In the genomic region with DNA sequence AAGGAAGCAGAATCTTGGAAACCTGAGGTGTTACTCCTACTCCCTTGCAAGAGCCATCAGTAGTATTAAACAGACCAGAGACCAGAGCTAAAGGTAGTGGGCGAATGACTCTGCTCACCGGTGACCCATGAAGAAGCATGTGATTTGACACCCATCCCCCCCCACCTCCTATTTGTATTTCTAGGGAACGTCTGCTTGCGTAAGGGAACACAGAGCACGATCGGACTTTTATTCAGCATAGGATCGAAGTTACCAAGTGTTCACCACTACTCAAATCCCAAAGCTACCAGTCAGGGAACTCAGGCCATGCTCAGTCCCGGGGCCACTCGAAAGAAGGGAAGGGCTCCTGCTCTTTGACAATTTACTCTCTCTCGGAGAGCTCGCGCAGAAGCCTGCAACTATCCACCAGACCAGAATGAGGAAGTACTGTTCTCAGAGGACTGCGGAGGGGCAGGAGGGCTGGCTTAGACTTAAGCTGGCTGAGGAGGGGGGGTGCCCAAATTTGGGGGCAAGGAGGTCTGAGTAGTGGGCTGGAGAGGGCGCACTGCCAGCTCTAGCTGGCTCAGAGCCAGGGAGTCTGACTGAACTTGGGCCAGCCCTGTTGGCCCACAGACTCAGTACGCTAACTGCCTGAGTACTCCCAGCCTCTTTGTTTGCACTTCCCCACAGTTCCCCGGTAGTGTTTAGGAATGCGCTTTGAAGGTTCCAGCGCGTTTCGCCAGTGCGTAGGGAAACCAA, we compare ENCODE assay signal across 8 mouse cellular contexts. TPM values are rescaled to one million over a fixed set of nuclear protein-coding genes. Genes with fewer than 3 reads are reported as not detected.
DNase-seq lines count a peak whose midpoint lies in the region; ATAC-seq and TF ChIP-seq lines count a peak whose summit lies in the region.

No protein-coding gene starts in this region.

- peak overlapping the region; percentile 32 for H3K4me2 ChIP-seq in midbrain, embryonic 13.5 days (replicated peaks)

- peaks cover 35% of the 10 kb centered on the region; the same call in 1 of the 2 replicates for H3K27me3 ChIP-seq in midbrain, embryonic 13.5 days

- DNase-seq in left cerebral cortex, postnatal 4 days: peak; percentile 56
- no peak for DNase-seq in left cerebral cortex, adult 9 months (ENCODE audit: low spot score in 2 of 2)
- peak; percentile 44 to 57 for DNase-seq in heart, postnatal 10 days
- peak; percentile 47 for DNase-seq in liver
- no peak for DNase-seq in layer of hippocampus, adult 2 months (ENCODE audit: low spot score in 2 of 2)
- DNase-seq in cerebellum, adult 11-12 months: no peak

- no peaks in the 10 kb centered on the region for H3K36me3 ChIP-seq in midbrain, embryonic 13.5 days

- no peaks in the 10 kb centered on the region for H3K4me1 ChIP-seq in cortical plate, adult 2 months (ENCODE audit: control insufficient read depth, insufficient read depth, low read length)
- peaks cover 48% of the 10 kb centered on the region for H3K4me1 ChIP-seq in midbrain, embryonic 13.5 days (replicated peaks)

- intact Hi-C loops in left cerebral cortex, postnatal 4 days (cut with DNase I): loop anchor here (10.0 kb wide), 1 partner anchor 458 kb away; no protein-coding TSS in a partner anchor
- intact Hi-C loops in heart, postnatal 10 days (cut with DNase I): no loop called here

- 0 out of 2 replicates have a peak overlapping the region, but pooled peaks have one; percentile 50 for H3K27ac ChIP-seq in cortical plate, adult 2 months (ENCODE audit: insufficient read depth, low read length)
- peak overlapping the region; percentile 35 for H3K27ac ChIP-seq in midbrain, embryonic 13.5 days
- no peak overlapping the region for H3K27ac ChIP-seq in layer of hippocampus, adult 2 months

- no peak for TF ChIP-seq CTCF in cortical plate, adult 2 months (IDR thresholded peaks at IDR 0.05; ENCODE audit: extremely low read depth, insufficient read depth, low read length)
- no peak for TF ChIP-seq CTCF in layer of hippocampus, adult 2 months (conservative IDR thresholded peaks at IDR 0.05)

- ATAC-seq in midbrain, embryonic 13.5 days: peak; percentile 84

- H3K4me3 ChIP-seq in cortical plate, adult 2 months (ENCODE audit: insufficient read depth, low read length): no peak overlapping the region
- peak overlapping the region; percentile 4 for H3K4me3 ChIP-seq in midbrain, embryonic 13.5 days (replicated peaks)
- no peak overlapping the region for H3K4me3 ChIP-seq in layer of hippocampus, adult 2 months

- no peak for TF ChIP-seq POLR2A in cortical plate, adult 2 months (IDR thresholded peaks at IDR 0.05; ENCODE audit: extremely low read depth, insufficient read depth, low read length)

- H3K9ac ChIP-seq in midbrain, embryonic 13.5 days (replicated peaks): 0 out of 2 replicates have a peak overlapping the region, but pooled peaks have one; percentile 10

- WGBS in midbrain, embryonic 13.5 days: 10% methylated on average over 21 of the region's 21 CpGs

- H3K9me3 ChIP-seq in midbrain, embryonic 13.5 days: no peaks in the 10 kb centered on the region

RNA-seq across cellular contexts. Expression of a gene that starts 37.4 kb away (rescaled TPM):
- total RNA-seq in left cerebral cortex, postnatal 4 days (2021): 10 to 100 TPM; 30.6 to 31.6 TPM
- 17.7 and 18.5 TPM in 2 replicates for polyA plus RNA-seq in cortical plate, adult 2 months (2012; rRNA removed)
- 10 to 100 TPM; 26.4 to 38.5 TPM for total RNA-seq in heart, postnatal 10 days (2021)
- polyA plus RNA-seq in midbrain, embryonic 13.5 days (2015; fragmentation: Nextera tagmentation; extraction: Ambion mirVana): 24.1 and 25.4 TPM in 2 replicates
- 10 to 100 TPM; 16.7 to 21.3 TPM for total RNA-seq in layer of hippocampus, adult 2 months (2021)

Comparison
In these comparisons a context has a peak if more than half of its experiments do, and no peak if none do; other contexts are left out.
1. DNase-seq: peak in left cerebral cortex, postnatal 4 days (single experiment), heart, postnatal 10 days (2 of 2) and liver (single experiment); none in left cerebral cortex, adult 9 months (0 of 2), layer of hippocampus, adult 2 months (0 of 2) and cerebellum, adult 11-12 months (single experiment).